Mouse (Mus musculus) cerebellum, postnatal 14 days (tissue): Measurements from ENCODE around the gene Slc35g2.

ENCODE experiments used
- DNase-seq, 2 experiments: peaks; one replicate each; pipeline ENCODE4 v3.0.0; 2021; ENCODE audit warnings: mixed read lengths in 2 of 2

The Slc35g2 gene

DNA sequence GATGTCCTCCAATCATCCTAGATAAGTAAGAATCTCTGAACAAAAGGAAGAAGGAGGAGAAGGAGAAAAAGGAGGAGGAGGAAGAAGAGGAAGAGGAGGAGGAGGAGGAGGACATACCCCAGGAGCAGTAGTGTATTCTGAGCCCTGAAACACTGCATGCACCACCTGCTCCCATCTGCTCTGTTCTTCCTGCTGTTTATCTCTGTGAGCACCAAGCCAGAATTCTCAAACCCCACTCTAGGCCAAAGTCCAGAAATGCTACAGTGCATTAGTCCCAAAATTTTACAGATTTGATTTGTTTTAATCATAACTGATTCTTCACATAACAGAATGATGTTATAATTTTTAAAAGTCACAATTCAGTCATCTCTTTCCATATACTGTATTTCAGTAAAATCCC is 11.9 kb downstream of the Slc35g2 start:
- DNase-seq = peak; percentile 33 to 72

DNA sequence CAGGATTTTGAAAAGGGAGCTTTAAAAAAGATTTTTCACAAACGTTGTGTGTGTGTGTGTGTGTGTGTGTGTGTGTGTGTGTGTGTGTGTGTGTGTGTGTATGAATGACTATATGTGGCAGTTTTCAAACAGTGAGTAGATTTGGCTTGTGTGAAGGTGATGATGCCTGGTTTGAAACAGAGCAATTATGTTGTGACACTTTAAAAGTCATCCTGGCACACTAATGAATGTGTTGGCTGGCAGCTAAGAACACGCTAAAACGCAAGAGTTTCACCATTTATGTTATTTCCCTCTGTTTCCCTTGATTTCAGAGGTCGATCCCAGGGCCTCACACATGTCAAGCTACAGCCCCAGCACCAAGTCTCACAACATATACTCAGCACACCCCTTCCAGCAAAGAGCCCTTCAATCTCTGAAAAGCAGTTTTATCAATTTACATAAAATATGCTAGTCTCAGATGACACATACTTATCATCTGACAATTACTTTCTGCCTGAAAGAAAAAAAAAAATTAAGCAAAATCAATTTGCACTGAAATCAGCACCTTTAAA is 12.8 kb downstream of the Slc35g2 start:
- no peak for DNase-seq

DNA sequence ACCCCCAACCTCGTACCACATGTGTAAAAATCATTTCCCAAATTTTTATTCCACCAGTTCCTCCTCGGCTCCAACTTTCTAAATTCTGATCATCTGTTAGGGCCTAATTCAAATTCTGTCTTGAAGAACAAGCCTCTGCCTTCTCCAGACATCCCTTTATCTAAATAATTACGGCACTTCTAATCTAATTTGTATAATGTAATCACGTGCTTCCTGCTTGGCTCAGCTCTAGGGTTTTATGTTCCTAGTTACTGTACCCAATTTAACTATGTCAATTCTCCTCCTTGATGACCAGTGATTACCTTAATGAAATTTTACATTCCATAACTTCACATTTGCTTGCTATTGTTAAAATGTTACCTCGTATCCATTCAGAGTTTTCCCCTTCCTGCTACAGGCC is 15.2 kb downstream of the Slc35g2 start:
- no peak for DNase-seq

DNA sequence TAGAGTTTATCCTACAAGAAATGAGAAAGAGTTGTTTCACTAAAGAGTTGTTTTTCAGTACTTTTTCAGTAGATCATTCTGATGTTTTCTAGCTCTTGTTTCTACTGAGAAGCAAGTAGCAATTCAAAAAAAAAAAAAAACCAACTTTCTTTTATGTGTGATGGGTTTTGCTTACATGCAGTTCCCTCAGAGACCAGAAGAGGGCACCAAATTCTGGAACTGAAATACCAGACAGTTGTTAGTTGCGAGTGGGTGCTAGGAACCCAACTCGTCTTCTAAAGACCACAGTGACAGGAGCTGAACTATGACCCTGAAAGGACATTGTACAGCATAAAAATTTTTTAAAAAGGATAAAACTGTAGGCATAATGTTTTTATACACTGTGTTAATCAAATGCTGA is 22.6 kb downstream of the Slc35g2 start:
- peak in 1 of 2 experiments; percentile 70 for DNase-seq

DNA sequence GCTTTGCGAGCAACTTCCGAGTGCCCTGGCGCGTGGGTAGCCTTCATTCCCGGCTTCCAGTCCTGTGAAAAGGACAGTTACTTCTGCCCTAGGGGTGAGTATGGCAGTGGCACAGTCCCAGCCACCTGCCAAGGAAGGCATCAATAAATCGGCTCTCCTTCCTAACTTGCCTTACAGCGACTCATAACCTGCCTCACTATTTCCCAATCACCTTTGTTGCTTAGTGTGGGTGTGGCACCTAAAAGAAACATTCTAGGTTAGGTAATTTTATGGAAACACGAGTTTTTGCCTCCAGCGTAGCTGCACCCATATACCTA is 24.3 kb downstream of the Slc35g2 start:
- DNase-seq = peak in 1 of 2 experiments; percentile 51

DNA sequence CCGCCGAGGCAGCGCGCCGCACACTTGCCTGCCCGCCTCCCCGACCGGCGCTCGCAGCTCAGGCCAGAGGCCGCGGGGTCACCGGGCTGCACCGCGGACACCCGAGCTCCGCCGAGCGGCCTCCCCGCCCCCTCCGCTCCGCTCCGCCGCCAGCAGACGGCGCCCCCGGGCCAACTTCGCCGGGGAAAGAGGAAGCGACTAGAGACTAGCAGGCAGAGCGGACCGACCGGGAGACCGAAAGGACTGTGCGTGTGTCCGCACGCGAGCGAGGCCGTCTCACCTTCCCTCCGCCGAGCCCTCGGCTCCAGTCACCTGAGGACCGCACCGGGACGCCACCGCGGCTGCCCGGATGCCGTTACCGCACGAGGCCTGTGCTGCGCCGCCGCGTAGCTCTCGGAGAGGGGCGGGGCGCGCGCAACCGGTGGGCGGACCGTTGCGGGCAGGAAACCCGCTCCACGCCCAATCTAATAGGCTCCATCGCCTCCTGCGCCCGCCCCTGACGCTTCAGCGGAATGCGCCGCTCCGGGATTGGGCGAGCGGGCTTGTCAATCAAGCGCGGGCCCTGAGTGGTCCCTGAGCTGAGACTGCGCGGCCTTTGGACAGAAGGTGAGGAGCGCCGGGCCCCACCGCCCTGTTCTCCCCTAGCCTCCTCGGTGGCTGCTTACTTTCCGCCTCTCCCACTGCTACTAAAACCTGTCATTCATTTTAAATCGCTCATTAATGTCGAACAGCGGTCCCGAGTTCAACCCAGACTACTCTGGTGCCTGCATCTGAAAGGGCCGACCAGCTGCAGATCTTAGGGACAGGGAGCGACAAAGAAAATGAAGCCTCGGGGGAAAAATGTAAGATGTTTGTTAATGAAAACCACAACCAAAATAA is 24.9 kb downstream of the Slc35g2 start, which contains the start of gene Nck1:
Gene Nck1, minus strand, starts transcription at position 420 of the 879 bp plus-strand sequence.
- peak; percentile 99 to 100 for DNase-seq

DNA sequence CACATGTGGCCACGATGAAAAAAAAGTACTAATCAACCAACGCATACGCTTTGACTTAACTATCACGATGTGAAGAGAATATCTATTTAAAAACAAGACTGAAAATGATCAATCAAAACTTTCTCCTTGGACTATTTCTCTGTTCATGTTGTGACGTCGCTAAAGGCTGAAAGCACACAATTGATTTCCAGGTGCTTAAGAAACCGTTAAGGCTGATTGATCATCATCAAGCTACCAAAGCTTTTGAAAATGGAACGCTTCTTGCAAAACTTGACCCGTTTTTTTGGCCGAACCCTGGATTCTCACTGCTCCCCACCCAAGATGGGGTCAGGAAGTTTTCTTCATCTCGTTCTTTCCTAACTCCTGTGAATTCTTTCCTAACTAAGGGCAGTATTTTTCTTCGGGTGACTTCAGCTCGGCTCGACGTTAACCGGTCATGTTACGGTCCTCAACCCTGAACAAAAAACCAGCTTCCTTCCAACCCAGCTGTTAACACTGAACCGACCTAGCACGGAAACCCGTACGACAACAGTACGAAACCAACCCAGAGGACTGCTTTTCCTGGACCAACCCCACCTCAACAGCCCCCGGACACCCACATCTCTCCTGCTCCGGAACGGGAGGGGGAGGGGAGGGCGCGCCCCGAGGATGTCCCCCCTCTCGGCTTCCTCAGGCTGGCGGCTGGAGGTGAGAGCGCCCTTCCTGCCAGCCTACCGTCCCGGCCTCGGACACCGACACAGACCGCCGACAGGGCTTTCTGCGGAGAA is 25.8 kb downstream of the Slc35g2 start:
- DNase-seq = peak in 1 of 2 experiments; percentile 79

DNA sequence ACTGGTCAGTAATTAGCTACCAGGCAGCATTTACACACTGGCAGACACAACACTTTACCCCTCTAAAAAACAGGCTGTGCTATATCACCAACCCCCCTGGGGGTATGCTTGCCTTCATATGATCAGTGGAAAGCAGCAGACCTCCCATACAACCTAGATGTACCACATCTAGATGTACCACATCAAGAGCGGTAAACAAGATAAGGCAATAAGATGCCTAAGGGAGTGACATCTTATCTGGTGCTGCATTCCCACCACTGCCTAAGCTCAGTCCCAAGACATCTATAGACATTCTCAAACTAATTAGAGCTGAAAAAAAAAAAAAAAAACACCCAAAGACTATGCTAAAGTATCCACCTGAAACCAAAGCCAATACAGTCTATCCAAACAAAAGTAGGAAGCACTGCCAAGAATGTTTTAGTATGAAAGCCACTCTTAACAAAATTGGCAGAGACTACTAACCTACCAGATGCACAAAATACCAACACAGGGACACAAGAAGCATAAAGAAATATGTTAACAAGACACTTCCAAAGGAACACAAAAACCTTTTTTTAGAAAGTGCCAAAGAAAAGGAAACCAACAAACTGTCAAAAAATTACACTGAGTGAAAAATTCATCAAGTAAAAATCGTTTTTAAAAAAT is 35.1 kb downstream of the Slc35g2 start:
- DNase-seq = no peak

DNA sequence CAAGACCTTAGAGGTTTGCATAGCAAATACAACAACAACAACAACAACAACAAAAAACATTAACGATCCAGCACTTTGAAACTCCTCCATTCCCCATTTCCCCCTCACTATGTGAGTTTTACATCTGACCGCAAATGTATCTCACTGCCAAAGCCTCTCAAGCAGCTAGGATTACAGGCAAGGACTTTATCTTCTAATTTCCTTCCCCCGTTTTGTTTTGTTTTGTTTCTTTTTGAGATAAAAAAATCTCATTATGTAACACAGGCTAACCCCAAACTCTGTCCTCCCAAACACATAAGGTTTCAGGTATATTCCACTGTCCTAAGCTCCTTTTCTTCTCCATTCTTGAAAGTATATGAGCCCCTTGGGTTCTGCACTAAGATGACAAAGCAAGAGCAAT is 36.2 kb downstream of the Slc35g2 start:
- no peak for DNase-seq

DNA sequence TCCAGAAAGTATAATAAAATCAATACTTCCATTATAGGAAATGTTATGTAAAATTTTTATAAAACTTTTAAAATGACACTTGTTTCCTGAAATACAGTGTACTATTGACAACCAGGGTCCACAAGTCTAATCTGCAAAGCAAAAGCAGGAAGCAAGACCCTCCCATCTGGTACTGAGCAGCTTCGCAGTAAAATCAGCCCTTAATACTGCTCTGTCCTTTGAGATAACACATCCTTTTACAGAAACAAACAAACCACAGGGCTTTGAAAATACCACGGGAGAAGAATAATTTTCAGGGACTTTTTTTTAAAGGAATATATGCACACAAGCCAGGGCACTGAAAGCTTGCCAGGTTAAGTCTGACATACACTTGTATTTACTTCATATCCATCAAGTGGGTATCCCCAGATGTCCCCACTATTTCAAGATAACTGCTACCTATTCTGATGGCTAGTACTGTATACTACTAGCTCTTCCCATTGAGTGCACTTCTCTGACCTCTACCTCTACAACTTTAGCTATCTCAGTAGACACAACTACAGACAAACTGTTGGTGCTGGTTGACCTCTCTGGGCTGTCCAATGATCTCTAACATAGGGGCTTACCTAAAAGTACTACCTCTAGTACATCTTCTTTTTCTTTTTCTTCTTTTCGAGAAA is 37.9 kb downstream of the Slc35g2 start:
- no peak for DNase-seq

DNA sequence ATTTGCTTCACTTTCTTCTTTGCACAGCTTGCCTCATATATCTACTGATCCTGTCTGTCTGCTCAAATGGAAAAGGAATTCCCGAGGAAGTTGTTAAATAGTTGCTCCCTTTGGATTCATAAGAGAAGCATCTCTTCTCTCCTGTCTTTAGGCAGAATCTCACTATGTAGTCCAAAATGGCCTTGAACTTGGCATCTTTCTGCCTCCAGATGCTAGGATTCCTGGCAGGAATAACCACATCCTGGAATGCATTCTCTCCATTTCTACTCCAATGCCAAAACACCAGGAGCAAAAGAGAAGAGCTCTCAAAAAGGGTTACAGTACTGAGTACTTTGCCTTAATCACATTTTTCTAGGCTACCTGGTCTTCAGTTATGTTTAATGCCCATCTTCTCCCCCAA is 39.6 kb downstream of the Slc35g2 start:
- no peak for DNase-seq

DNA sequence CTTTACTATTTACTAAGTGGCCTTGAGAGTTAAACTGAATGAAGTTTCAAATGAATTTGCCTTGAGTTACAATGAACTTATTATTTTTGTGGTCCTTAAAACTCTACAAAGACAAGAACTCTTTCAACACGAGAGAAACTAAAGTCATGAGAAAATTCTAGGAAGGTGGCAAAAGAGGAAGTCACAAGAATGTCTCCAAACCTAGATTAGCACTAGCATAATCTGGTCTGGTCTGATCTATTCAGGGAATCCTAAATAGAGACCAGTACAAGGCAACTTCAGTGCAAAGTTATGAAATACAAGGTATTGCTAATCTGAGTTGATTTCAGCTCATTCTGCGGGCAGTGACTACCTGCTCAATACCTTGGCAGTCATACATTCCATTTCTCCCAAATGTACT is 45.7 kb downstream of the Slc35g2 start:
- DNase-seq = no peak

DNA sequence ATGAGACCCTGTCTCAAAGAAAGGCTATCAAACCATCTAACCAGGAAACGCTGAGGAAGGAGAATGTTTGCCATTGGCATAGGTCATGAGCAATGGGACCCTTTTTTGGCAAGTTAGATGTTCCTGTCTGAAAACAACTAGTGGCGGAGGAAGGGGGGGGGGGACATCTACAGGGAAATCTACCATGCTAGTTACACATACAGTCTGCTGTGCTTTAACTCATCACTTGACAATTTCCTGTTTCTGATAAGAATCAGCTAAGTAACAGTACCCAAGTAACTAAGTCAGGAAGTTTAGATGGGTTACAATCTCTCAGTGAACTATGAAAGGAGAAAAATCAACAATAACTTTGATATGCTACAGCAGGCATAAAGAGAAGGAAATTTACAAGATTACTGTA is 48.9 kb downstream of the Slc35g2 start:
- DNase-seq = no peak

DNA sequence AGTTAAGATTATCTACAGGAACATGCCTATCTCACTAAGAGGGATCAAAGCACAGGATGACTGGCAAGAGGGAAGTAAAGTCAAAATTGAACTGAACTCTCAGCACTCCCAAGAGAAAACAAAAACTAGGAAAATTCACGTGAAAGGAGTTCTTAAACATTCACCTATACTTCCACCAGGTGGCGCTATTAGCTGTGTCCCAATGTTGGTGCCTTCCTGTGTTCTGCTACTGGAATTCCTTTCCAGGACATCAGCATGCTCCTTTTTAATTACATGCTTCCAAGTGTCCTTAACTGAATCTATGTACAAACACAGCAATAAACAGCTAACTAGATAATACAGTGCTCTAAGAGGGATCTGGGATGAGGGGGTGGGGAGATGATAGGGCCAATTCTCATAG is 50.3 kb downstream of the Slc35g2 start:
- DNase-seq = peak; percentile 74 to 79

DNA sequence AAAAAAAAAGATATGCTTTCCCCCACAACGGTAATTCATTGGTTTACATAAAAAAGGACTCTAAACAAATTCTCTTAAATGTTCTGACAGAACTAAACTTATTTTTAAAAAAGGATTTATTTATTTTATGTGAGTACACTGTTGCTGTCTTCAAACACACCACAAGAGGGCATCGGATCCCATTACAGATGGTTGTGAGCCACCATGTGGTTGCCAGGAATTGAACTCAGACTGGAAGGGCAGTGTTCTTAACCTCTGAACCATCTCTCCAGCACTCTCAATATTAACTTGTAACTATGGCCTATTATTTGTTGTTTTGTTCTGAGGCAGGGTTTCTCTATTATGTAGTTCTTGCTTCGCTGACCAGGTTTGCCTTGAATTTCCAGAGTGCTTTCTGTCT is 50.9 kb downstream of the Slc35g2 start:
- peak; percentile 35 to 38 for DNase-seq

DNA sequence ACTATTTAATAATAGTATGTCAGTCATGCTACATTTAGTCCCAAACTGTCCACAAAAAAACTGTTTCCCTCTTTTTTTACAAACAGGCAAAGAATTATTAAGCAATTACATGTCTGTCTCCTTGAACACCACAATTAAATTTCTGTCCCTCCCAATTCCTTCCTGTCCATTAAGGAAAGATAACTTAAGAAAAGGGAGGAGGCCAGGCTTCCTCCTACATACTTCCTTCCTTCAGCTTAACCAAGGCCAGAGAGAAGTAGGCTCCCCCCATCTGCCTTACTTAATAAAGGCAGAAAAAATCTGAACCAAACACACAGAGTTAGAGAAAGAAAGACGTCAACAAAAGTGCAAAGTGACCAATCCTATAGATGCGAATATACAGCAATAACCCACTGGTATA is 63.3 kb downstream of the Slc35g2 start:
- no peak for DNase-seq

DNA sequence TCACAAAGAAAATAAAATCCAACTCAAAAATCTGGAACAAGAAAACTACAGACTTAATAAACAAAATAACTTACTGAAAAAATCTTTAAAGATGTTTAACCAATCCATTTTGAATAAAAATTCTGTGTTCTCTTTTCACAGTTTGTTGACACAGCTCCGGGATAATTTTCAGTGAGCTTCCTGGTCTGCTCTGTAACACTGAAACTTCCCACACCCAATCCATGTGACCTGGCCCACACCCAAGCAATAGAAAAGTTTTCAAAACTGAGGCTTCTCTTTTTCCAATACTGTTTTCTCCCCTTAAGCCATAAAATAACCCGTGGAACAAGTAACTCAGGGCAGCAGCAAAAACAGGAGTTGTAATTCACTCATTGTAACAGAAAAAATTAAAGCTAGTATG is 64.2 kb downstream of the Slc35g2 start:
- DNase-seq = no peak

DNA sequence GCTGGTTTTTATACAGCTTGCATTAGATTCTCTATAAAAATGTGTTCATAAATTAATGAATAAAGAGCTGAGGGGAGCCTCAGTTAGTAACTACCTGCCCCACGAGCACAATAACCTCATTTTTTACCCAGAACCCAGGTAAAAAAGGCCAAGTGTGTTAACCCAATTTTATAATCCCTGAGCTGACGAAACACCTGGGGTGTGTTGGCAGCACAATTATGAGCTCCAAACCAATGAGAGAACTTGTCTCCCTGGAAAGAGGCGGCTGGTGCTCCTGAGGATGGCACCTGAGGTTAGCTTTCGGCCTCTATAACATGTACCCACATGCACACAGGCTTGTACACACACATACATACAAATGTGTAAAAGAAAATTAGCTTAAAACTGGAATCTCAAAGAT is 65.4 kb downstream of the Slc35g2 start:
- DNase-seq = peak; percentile 41 to 42
